Mouse (Mus musculus) limb, embryonic 15.5 days (tissue): ENCODE results near the gene C1qb. TPM values are rescaled to one million over a fixed set of nuclear protein-coding genes. Genes with fewer than 3 reads are reported as not detected.

Experiments
- ATAC-seq: fragments of 200-750 bp; cut with Nextera tagmentation; 2 replicates; pipeline ENCODE4 v1.8.0; 2017; ENCODE audit warnings: low read depth, moderate TSS enrichment; ENCODE audit not compliant: insufficient number of reproducible peaks, low FRiP score, low TSS enrichment
- H3K27ac ChIP-seq: fragments of 300-500 bp; sonication (generic); 2 replicates; pipeline ENCODE4 v1.5.1; 2015; ENCODE audit warnings: moderate library complexity, mild to moderate bottlenecking, inconsistent platforms
- H3K27me3 ChIP-seq: fragments of 300-500 bp; sonication (generic); 2 replicates; pipeline ENCODE4 v1.6.1; 2015; ENCODE audit warnings: inconsistent platforms
- H3K36me3 ChIP-seq: fragments of 300-500 bp; sonication (generic); 2 replicates; pipeline ENCODE4 v1.6.1; 2015; ENCODE audit warnings: inconsistent platforms
- H3K4me1 ChIP-seq: fragments of 300-500 bp; sonication (generic); 2 replicates; pipeline ENCODE4 v1.6.1; 2015; ENCODE audit warnings: inconsistent platforms
- H3K4me2 ChIP-seq: fragments of 300-500 bp; sonication (generic); 2 replicates; pipeline ENCODE4 v1.6.1; 2015; ENCODE audit warnings: mild to moderate bottlenecking, inconsistent platforms
- H3K4me3 ChIP-seq: fragments of 300-500 bp; sonication (generic); 2 replicates; pipeline ENCODE4 v1.5.1; 2015; ENCODE audit warnings: mild to moderate bottlenecking, inconsistent platforms
- H3K9ac ChIP-seq: fragments of 300-500 bp; sonication (generic); 2 replicates; pipeline ENCODE4 v1.6.1; 2015; ENCODE audit warnings: inconsistent platforms
- H3K9me3 ChIP-seq: fragments of 300-500 bp; sonication (generic); 2 replicates; pipeline ENCODE4 v1.6.1; 2016; ENCODE audit warnings: inconsistent platforms
- WGBS: fragments of 180-500 bp; shearing (Covaris S2); methylation state at CpG from one replicate; pipeline ENCODE4 v1.1.7; 2015; 5-methylcytosine and 5-hydroxymethylcytosine counted together
- polyA plus RNA-seq: library from polyadenylated mRNA; unstranded; fragments of >200 nt; fragmentation: Nextera tagmentation; extraction: Ambion mirVana; gene quantifications from 2 replicates; pipeline ENCODE4 v1.2.1, GENCODE M21; 2015

Gene C1qb
- polyA plus RNA-seq, 1 experiment from 2014 or later, result 75.5 TPM

- no peak for ATAC-seq
- Histone ChIP-seq H3K27ac (no peak within 1 kb of the TSS), H3K4me3 (no peak within 1 kb of the TSS), H3K4me1 (peaks cover 8% of the 10 kb centered on the region; the same call in 1 of the 2 replicates), H3K27me3 (peaks cover 48% of the 10 kb centered on the region), H3K36me3 (no peaks in the 10 kb centered on the region), H3K9ac (no peak within 1 kb of the TSS), H3K4me2 (no peak within 1 kb of the TSS), H3K9me3 (no peaks in the 10 kb centered on the region)
- WGBS, result 57% methylated on average over 5 of the region's 5 CpGs
Measured at GRCm38 (mm10) chr4:136892811-136893210, 6.8 kb upstream of the C1qb start, which contains the start of gene C1qc. TSS of gene C1qc (minus strand) at chr4:136893065.

- 55% methylated on average over 7 of the region's 7 CpGs for WGBS
Measured at GRCm38 (mm10) chr4:136892371-136892770, 6.4 kb upstream of the C1qb start.

DNA sequence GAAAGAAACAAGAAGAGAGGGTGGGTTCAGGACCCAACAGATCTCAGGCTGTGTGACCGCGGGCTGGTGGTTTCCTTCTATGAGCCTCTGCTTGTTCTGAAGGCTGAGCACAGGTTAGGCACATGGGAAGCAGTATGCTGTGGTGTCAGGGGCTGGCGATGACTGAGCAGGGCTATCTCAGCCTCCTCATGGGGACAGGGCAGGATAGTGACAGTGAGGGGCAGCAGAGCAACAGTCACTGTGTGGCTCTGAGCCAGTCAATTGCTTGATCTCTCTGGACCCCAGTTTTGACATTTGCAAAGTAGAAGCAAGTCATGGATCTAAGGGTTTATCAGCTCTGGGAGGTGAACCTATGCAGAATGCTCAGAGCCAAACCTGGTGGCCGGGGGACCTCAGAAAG lies 5.1 kb upstream of the C1qb start:
- Histone ChIP-seq H3K27me3 (peaks cover 31% of the 10 kb centered on the region), H3K4me1 (peaks cover 8% of the 10 kb centered on the region; the same call in 1 of the 2 replicates), H3K36me3 (no peaks in the 10 kb centered on the region), H3K4me2 (no peak overlapping the region), H3K27ac (no peak overlapping the region), H3K9ac (no peak overlapping the region), H3K9me3 (no peaks in the 10 kb centered on the region), H3K4me3 (no peak overlapping the region)
- no peak for ATAC-seq
- WGBS, result 77% methylated on average over 4 of the region's 4 CpGs

More at GRCm38 (mm10) chr4:136892371-136892770, 6.4 kb upstream of the C1qb start:
- H3K9ac ChIP-seq, result no peak overlapping the region
- no peak overlapping the region for H3K4me2 ChIP-seq
- H3K4me3 ChIP-seq, result no peak overlapping the region
- H3K36me3 ChIP-seq, result no peaks in the 10 kb centered on the region
- no peak for ATAC-seq
- H3K27ac ChIP-seq, result no peak overlapping the region
- no peaks in the 10 kb centered on the region for H3K9me3 ChIP-seq
- peaks cover 8% of the 10 kb centered on the region; the same call in 1 of the 2 replicates for H3K4me1 ChIP-seq
- peaks cover 44% of the 10 kb centered on the region for H3K27me3 ChIP-seq

DNA sequence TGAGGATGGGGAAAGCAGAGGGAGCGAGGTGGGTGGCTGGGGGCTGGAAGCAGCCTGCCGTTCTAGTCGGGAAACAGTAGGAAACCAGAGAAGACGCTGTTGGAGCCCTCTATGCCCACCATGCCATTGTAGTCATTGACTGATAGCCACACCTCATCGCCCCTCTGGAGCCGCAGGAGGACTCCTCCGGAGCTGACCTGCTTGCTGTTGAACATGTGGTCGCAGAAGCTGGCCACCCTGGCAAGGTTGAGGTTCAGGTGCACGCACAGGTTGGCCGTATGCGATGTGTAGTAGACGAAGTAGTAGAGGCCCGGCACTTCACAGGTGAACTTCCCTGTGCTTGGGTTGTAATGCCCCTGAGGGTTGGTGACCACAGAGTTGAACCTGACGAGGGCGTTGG lies 4.0 kb upstream of the C1qb start:
- no peak overlapping the region for H3K9ac ChIP-seq
- H3K27me3 ChIP-seq, result peaks cover 20% of the 10 kb centered on the region
- no peaks in the 10 kb centered on the region for H3K36me3 ChIP-seq
- no peak for ATAC-seq
- H3K4me1 ChIP-seq, result peaks cover 4% of the 10 kb centered on the region; the same call in 1 of the 2 replicates
- no peak overlapping the region for H3K27ac ChIP-seq
- WGBS, result 86% methylated on average over 15 of the region's 15 CpGs
- no peak overlapping the region for H3K4me3 ChIP-seq
- no peaks in the 10 kb centered on the region for H3K9me3 ChIP-seq
- H3K4me2 ChIP-seq, result no peak overlapping the region

DNA sequence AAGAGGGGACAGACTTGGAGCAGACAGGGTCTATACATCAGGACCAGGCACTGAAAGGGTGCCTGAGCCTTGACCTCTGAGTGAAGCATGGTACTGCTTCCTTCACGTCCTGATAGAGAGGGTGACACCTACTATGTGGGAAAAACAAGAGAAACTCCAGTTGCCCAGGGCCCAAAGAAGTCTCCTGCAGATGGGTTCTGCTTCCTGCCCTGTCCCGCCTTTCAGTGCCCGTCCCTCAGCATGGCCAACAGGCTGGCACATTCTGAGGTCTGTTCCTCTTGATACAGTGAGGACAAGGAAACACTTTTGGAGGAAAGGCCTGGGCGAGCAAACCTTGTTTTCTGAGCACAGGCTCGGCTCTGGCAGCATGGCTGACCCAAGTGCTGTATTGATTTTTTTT lies 1.7 kb upstream of the C1qb start:
- H3K4me3 ChIP-seq, result no peak overlapping the region
- no peak overlapping the region for H3K9ac ChIP-seq
- ATAC-seq, result no peak
- no peak overlapping the region for H3K4me2 ChIP-seq
- peaks cover 3% of the 10 kb centered on the region; the same call in 1 of the 2 replicates for H3K27me3 ChIP-seq
- no peaks in the 10 kb centered on the region for H3K4me1 ChIP-seq
- WGBS, result 70% methylated on average over 5 of the region's 5 CpGs
- no peaks in the 10 kb centered on the region for H3K36me3 ChIP-seq
- no peaks in the 10 kb centered on the region for H3K9me3 ChIP-seq
- no peak overlapping the region for H3K27ac ChIP-seq

DNA sequence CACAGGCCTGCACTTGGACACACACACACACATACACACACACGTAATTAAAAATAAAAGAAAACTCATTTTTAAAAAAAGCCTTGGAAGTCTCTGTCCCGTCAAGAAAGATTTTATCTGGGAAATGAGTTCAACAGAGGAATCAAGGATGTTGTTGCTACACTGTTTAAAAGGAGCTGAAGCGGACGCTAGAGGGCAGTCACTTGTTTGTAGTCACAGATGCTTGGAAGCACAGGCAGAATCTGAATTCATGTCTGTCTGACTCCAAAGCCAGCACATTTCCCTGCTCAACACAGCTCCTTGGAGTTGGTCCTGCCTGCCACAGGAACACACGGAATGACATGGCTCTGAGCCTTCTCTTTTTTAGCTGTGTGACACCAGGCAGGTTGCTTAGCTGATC lies 7.4 kb downstream of the C1qb start:
- WGBS, result 20% methylated on average over 5 of the region's 5 CpGs
- no peak overlapping the region for H3K27ac ChIP-seq
- no peak for ATAC-seq
- no peak overlapping the region for H3K4me2 ChIP-seq
- H3K36me3 ChIP-seq, result no peaks in the 10 kb centered on the region
- no peak overlapping the region for H3K9ac ChIP-seq
- H3K9me3 ChIP-seq, result no peaks in the 10 kb centered on the region
- H3K4me3 ChIP-seq, result no peak overlapping the region
- no peaks in the 10 kb centered on the region for H3K4me1 ChIP-seq
- H3K27me3 ChIP-seq, result no peaks in the 10 kb centered on the region; the same call in 1 of the 2 replicates

DNA sequence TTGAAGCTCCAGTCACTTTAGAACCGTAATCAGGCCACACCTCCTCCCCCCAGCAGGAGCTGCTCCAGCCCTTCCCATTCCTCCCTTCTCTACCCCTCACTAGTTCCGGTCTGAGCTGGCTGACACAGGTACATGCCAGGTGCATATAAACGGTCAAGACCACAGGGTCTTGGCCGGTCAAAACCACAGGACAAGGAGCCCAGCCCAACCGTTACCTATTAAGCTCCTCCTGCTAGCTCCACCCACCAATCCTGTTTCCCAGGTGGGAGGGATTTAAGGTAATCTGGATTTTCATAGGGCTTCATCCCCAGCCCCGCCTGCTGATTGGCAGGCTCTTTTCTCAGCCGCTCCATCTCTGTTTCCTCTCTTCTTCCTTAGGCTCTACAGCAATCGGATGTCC lies 7.8 kb downstream of the C1qb start:
- Histone ChIP-seq H3K4me2 (no peak overlapping the region), H3K9me3 (no peaks in the 10 kb centered on the region), H3K36me3 (no peaks in the 10 kb centered on the region), H3K9ac (no peak overlapping the region), H3K27ac (no peak overlapping the region), H3K27me3 (no peaks in the 10 kb centered on the region; the same call in 1 of the 2 replicates), H3K4me3 (no peak overlapping the region), H3K4me1 (no peaks in the 10 kb centered on the region)
- 39% methylated on average over 8 of the region's 8 CpGs for WGBS
- no peak for ATAC-seq

- no peak overlapping the region for H3K4me3 ChIP-seq
- 17% methylated on average over 7 of the region's 7 CpGs for WGBS
- ATAC-seq, result no peak
Measured at GRCm38 (mm10) chr4:136876971-136877370, 9.0 kb downstream of the C1qb start.

GRCm38 (mm10) chr4:136875012-136875411 lies 11.0 kb downstream of the C1qb start:
- Histone ChIP-seq H3K27me3 (no peaks in the 10 kb centered on the region), H3K9ac (no peak overlapping the region), H3K4me1 (no peaks in the 10 kb centered on the region), H3K4me3 (no peak overlapping the region), H3K9me3 (no peaks in the 10 kb centered on the region), H3K36me3 (no peaks in the 10 kb centered on the region), H3K27ac (no peak overlapping the region), H3K4me2 (no peak overlapping the region)
- ATAC-seq, result no peak
- 77% methylated on average over 14 of the region's 14 CpGs for WGBS

More at GRCm38 (mm10) chr4:136876971-136877370, 9.0 kb downstream of the C1qb start:
- Histone ChIP-seq H3K9ac (no peak overlapping the region), H3K36me3 (no peaks in the 10 kb centered on the region), H3K4me1 (no peaks in the 10 kb centered on the region), H3K27me3 (no peaks in the 10 kb centered on the region; the same call in 1 of the 2 replicates), H3K27ac (no peak overlapping the region), H3K9me3 (no peaks in the 10 kb centered on the region), H3K4me2 (no peak overlapping the region)

- no peak overlapping the region for H3K27ac ChIP-seq
- no peak for ATAC-seq
Measured at GRCm38 (mm10) chr4:136868371-136868770, 17.6 kb downstream of the C1qb start.

GRCm38 (mm10) chr4:136867690-136868345 lies 18.2 kb downstream of the C1qb start:
- ATAC-seq, result no peak
- WGBS, result 7% methylated on average over 12 of the region's 12 CpGs

More at GRCm38 (mm10) chr4:136868371-136868770, 17.6 kb downstream of the C1qb start:
- H3K9ac ChIP-seq, result no peak overlapping the region
- H3K36me3 ChIP-seq, result no peaks in the 10 kb centered on the region
- H3K27me3 ChIP-seq, result no peaks in the 10 kb centered on the region
- H3K4me3 ChIP-seq, result no peak overlapping the region
- whole genome bisulfite sequencing, result 68% methylated on average over 6 of the region's 6 CpGs
- H3K9me3 ChIP-seq, result no peaks in the 10 kb centered on the region
- no peak overlapping the region for H3K4me2 ChIP-seq
- peaks cover 5% of the 10 kb centered on the region; the same call in 1 of the 2 replicates for H3K4me1 ChIP-seq

GRCm38 (mm10) chr4:136865531-136865930 lies 20.5 kb downstream of the C1qb start:
- Histone ChIP-seq H3K9ac (no peak overlapping the region), H3K27me3 (peaks cover 9% of the 10 kb centered on the region), H3K9me3 (no peaks in the 10 kb centered on the region), H3K4me3 (no peak overlapping the region), H3K4me2 (no peak overlapping the region), H3K27ac (no peak overlapping the region), H3K36me3 (no peaks in the 10 kb centered on the region), H3K4me1 (peaks cover 14% of the 10 kb centered on the region)
- no peak for ATAC-seq
- 58% methylated on average over 5 of the region's 5 CpGs for whole genome bisulfite sequencing

More at GRCm38 (mm10) chr4:136867690-136868345, 18.2 kb downstream of the C1qb start:
- Histone ChIP-seq H3K4me1 (peaks cover 5% of the 10 kb centered on the region; the same call in 1 of the 2 replicates), H3K9ac (no peak overlapping the region), H3K27ac (no peak overlapping the region), H3K9me3 (no peaks in the 10 kb centered on the region), H3K4me2 (no peak overlapping the region), H3K27me3 (no peaks in the 10 kb centered on the region), H3K36me3 (no peaks in the 10 kb centered on the region), H3K4me3 (no peak overlapping the region)
